ENCODE assay signal across 13 mouse cellular contexts in genomic region chr3:98469323-98469722, GRCm38 (mm10). TPM values are rescaled to one million over a fixed set of nuclear protein-coding genes. Genes with fewer than 3 reads are reported as not detected.
"Had no signal": no experiment of that assay in that cellular context is flagged by ENCODE, and none has a peak within 500 bp of the region (broad histone marks: within the 10 kb centered on the region; RNA-seq: fewer than 3 reads in every experiment).

No protein-coding gene starts in this region.

RNA-seq across cellular contexts. Expression of gene Gm4450, which starts 12.4 kb away (rescaled TPM):
- total RNA-seq: neutrophil, adult 5-6 weeks had no signal
- polyA plus RNA-seq: neural tube, embryonic 13.5 days; neural tube, embryonic 15.5 days; small intestine, adult 2 months; stomach, embryonic 14.5 days; stomach, embryonic 15.5 days; stomach, postnatal 0 days; thymus, adult 2 months; thymus, postnatal 0 days; urinary bladder, adult 2 months had no signal

RNA-seq across cellular contexts. Expression of gene Hsd3b4, which starts 41.0 kb away (rescaled TPM):
- total RNA-seq: neutrophil, adult 5-6 weeks had no signal
- polyA plus RNA-seq: neural tube, embryonic 13.5 days; neural tube, embryonic 14.5 days; neural tube, embryonic 15.5 days; small intestine, adult 2 months; spleen, adult 2 months; stomach, embryonic 14.5 days; stomach, embryonic 15.5 days; stomach, embryonic 16.5 days; stomach, postnatal 0 days; thymus, postnatal 0 days; urinary bladder, adult 2 months had no signal
